Mouse (Mus musculus): ENCODE results near the gene Usp39.

GRCm38 (mm10) chr6:72345633-72346032 is 649 bp upstream of the Usp39 start:
- TF ChIP-seq MYOG (IDR thresholded peaks at IDR 0.05; ENCODE audit: control insufficient read depth in 1 of 3, insufficient read depth in 1 of 3, insufficient read length in 2 of 3, low read depth in 2 of 3): no peak
- TF ChIP-seq MYOD1 (IDR thresholded peaks at IDR 0.05; ENCODE audit: control insufficient read depth in 1 of 3, insufficient read length in 2 of 3, low read depth in 2 of 3): no peak
- TF ChIP-seq TCF12 (IDR thresholded peaks at IDR 0.05; ENCODE audit: insufficient read depth, poor library complexity, severe bottlenecking): no peak
